In genomic region chr1:131246433-131247395, GRCm38 (mm10) we compare ENCODE assay signal across 8 mouse cellular contexts. TPM values are rescaled to one million over a fixed set of nuclear protein-coding genes. Genes with fewer than 3 reads are reported as not detected.
DNase-seq lines count a peak whose midpoint lies in the region; ATAC-seq lines count a peak whose summit lies in the region.

No protein-coding gene starts in this region.

- H3K36me3 ChIP-seq in heart, embryonic 15.5 days, result no peaks in the 10 kb centered on the region
- no peaks in the 10 kb centered on the region for H3K36me3 ChIP-seq in stomach, embryonic 14.5 days (ENCODE audit: control insufficient read depth, insufficient read depth, low read length)

- peaks cover 22% of the 10 kb centered on the region for H3K27me3 ChIP-seq in heart, embryonic 15.5 days
- H3K27me3 ChIP-seq in stomach, embryonic 14.5 days (ENCODE audit: control insufficient read depth, insufficient read depth, low read length), result peaks cover 3% of the 10 kb centered on the region; the same call in 1 of the 2 replicates

- 2% methylated on average over 7 of the region's 7 CpGs for WGBS in heart, embryonic 15.5 days
- WGBS in large intestine, adult 2 months, result 9% methylated on average over 7 of the region's 7 CpGs
- WGBS in stomach, embryonic 14.5 days, result 10% methylated on average over 7 of the region's 7 CpGs

- peak overlapping the region; percentile 66 for H3K4me3 ChIP-seq in heart, embryonic 15.5 days
- no peak overlapping the region for H3K4me3 ChIP-seq in stomach, embryonic 14.5 days (ENCODE audit: low read depth, low read length)

- no peak for ATAC-seq in heart, embryonic 15.5 days (replicated peaks; ENCODE audit: insufficient number of reproducible peaks, insufficient read depth, low FRiP score, low read depth)
- no peak for ATAC-seq in stomach, embryonic 14.5 days (ENCODE audit: insufficient number of reproducible peaks, insufficient read depth, low FRiP score, low read depth)
- ATAC-seq in inflammation-experienced regulatory T-cells, adult 6 months, result no peak

- no peaks in the 10 kb centered on the region for H3K9me3 ChIP-seq in heart, embryonic 15.5 days (replicated peaks)
- H3K9me3 ChIP-seq in stomach, embryonic 14.5 days (ENCODE audit: control insufficient read depth, low read depth, low read length), result no peaks in the 10 kb centered on the region

- H3K27ac ChIP-seq in heart, embryonic 15.5 days, result peak overlapping the region; percentile 7
- no peak overlapping the region for H3K27ac ChIP-seq in stomach, embryonic 14.5 days (ENCODE audit: low read length)

- peak; percentile 53 for DNase-seq in urinary bladder, postnatal 14 days (ENCODE audit: low spot score)
- DNase-seq in urinary bladder, postnatal 10 days (ENCODE audit: low spot score), result no peak
- peak; percentile 60 to 68 for DNase-seq in cerebellum, postnatal 36 days
- peak; percentile 37 for DNase-seq in large intestine, adult 2 months (ENCODE audit: low read depth, low spot score)
- DNase-seq in lung, postnatal 14 days, result peak; percentile 49

- peaks cover 38% of the 10 kb centered on the region for H3K4me1 ChIP-seq in heart, embryonic 15.5 days (replicated peaks)
- H3K4me1 ChIP-seq in stomach, embryonic 14.5 days (ENCODE audit: control insufficient read depth, insufficient read depth, low read length), result peaks cover 21% of the 10 kb centered on the region

- 0 out of 2 replicates have a peak overlapping the region, but pooled peaks have one; percentile 25 for H3K9ac ChIP-seq in heart, embryonic 15.5 days
- H3K9ac ChIP-seq in stomach, embryonic 14.5 days (replicated peaks; ENCODE audit: low read depth, low read length), result no peak overlapping the region

- peak overlapping the region; percentile 88 for H3K4me2 ChIP-seq in heart, embryonic 15.5 days
- peak overlapping the region; percentile 32; the same call in 1 of the 2 replicates for H3K4me2 ChIP-seq in stomach, embryonic 14.5 days (replicated peaks; ENCODE audit: low read depth, low read length)

RNA-seq across cellular contexts. Expression of gene Rassf5, which starts 1.7 kb away (rescaled TPM):
- 11.0 and 16.0 TPM in 2 replicates for polyA plus RNA-seq in heart, embryonic 15.5 days (2015; fragmentation: Nextera tagmentation; extraction: Ambion mirVana)
- 5.5 and 6.7 TPM in 2 replicates for polyA plus RNA-seq in large intestine, adult 2 months (2012; rRNA removed)
- polyA plus RNA-seq in stomach, embryonic 14.5 days (2014; fragmentation: Nextera tagmentation; extraction: Ambion mirVana), result 3.6 and 3.8 TPM in 2 replicates
- polyA plus RNA-seq in inflammation-experienced regulatory T-cells, adult 6 months (2017; shearing (Covaris generic)), result 100 to 1,000 TPM; 267 to 383 (median 370) TPM

RNA-seq across cellular contexts. Expression of gene Ikbke, which starts 32.7 kb away (rescaled TPM):
- 2.4 and 4.8 TPM in 2 replicates for polyA plus RNA-seq in heart, embryonic 15.5 days (2015; fragmentation: Nextera tagmentation; extraction: Ambion mirVana)
- 48.6 and 61.4 TPM in 2 replicates for polyA plus RNA-seq in large intestine, adult 2 months (2012; rRNA removed)
- polyA plus RNA-seq in stomach, embryonic 14.5 days (2014; fragmentation: Nextera tagmentation; extraction: Ambion mirVana), result 4.5 and 6.1 TPM in 2 replicates
- polyA plus RNA-seq in inflammation-experienced regulatory T-cells, adult 6 months (2017; shearing (Covaris generic)), result 100 to 1,000 TPM in 2 of 3 experiments, 10 to 100 TPM in 1; 58.5 to 121 (median 105) TPM

Comparison
In these comparisons a context has a peak if more than half of its experiments do, and no peak if none do; other contexts are left out.
1. RNA of gene Rassf5, which starts 1.7 kb away (polyA plus RNA-seq): 267 to 383 TPM in inflammation-experienced regulatory T-cells, adult 6 months; 11.0 to 16.0 TPM in heart, embryonic 15.5 days, 5.5 to 6.7 TPM in large intestine, adult 2 months and 3.6 to 3.8 TPM in stomach, embryonic 14.5 days; every median in the first group is over 10 times any median in the second.